Mouse (Mus musculus) ES-Bruce4 (cell line): ENCODE measurements around the gene Mosmo.

ENCODE experiments used
- EP300 ChIP-seq: IDR thresholded peaks from 2 replicates; pipeline ENCODE4 v1.6.1; 2011; ENCODE audit warnings: low read depth, low read length; ENCODE audit not compliant: insufficient read depth
- POLR2A ChIP-seq: IDR thresholded peaks from one replicate; pipeline ENCODE4 v1.8.1; 2011; ENCODE audit warnings: low read length; ENCODE audit not compliant: insufficient read depth

GRCm38 (mm10) chr7:120778012-120778411, 100.6 kb downstream of the Mosmo start:
- no peak for TF ChIP-seq EP300
- no peak for TF ChIP-seq POLR2A
